Mouse (Mus musculus) erythroid progenitor cell, adult 5-6 weeks (primary cell): ENCODE results near the gene Poln. TPM values are rescaled to one million over a fixed set of nuclear protein-coding genes. Genes with fewer than 3 reads are reported as not detected.

Experiments used
- ATAC-seq: replicated peaks from 2 replicates; pipeline ENCODE4 v1.8.0; 2016; ENCODE audit warnings: moderate number of reproducible peaks, mild to moderate bottlenecking, moderate TSS enrichment, inconsistent platforms; ENCODE audit not compliant: poor library complexity, low FRiP score, severe bottlenecking
- total RNA-seq, 2 experiments: library from RNA; stranded (forward) in 1 of 2; stranded (reverse) in 1 of 2; fragments of 150-400 nt in 1 of 2; fragments of 186-747, 209-891 nt in 1 of 2; gene quantifications; 2 replicates each; pipeline versions ENCODE4 v1.2.3 to v1.2.4; 2015 to 2017; ENCODE audit warnings: low replicate concordance in 2 of 2

Poln gene
- total RNA-seq, 2 experiments from 2014 or later: 1.7 to 4.2 TPM

DNA sequence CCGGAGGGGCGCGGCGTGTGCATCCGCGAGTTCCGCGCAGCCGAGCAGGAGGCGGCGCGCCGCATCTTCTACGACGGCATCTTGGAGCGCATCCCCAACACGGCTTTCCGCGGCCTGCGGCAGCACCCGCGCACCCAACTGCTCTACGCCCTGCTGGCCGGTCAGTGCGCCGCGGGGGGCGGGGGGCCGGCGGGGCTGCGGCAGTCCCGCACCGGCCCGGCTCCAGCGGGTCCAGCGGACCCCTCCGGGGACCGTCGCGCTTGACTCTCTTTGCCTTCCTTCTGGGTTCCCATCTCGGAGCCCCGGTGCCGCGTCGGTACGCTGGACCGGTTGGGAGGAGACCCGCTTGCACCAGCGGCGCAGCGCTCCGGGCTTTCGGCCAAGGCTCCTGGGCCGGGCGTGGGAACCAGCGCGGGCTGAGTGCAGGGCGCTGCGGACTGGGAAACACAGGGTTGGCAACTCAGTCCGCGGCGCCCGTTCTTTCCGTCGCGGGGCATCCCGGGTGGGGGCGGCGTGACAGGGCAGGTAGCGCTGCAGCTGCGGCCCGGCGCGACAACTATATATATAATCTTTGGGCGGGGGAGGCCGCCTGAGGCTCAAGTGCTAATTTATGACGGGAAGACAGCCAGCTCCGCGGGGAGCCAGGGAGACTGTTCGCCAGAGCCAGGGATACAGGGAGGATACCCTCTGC lies 172.1 kb downstream of the Poln start:
- no peak for ATAC-seq

DNA sequence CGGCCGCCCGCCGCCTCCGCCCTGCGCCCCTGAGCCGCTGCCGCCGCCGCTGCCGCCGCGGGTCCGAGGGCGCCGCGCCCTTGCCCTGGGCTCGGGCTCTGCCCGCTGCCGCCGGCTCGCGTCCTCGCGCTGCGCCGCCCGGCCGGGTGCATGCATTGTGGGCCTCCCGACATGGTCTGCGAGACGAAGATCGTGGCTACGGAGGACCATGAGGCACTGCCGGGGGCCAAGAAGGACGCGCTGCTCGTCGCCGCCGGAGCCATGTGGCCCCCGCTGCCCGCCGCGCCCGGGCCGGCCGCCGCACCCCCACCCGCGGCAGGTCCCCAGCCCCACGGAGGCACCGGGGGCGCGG lies 172.6 kb downstream of the Poln start:
- ATAC-seq: no peak

DNA sequence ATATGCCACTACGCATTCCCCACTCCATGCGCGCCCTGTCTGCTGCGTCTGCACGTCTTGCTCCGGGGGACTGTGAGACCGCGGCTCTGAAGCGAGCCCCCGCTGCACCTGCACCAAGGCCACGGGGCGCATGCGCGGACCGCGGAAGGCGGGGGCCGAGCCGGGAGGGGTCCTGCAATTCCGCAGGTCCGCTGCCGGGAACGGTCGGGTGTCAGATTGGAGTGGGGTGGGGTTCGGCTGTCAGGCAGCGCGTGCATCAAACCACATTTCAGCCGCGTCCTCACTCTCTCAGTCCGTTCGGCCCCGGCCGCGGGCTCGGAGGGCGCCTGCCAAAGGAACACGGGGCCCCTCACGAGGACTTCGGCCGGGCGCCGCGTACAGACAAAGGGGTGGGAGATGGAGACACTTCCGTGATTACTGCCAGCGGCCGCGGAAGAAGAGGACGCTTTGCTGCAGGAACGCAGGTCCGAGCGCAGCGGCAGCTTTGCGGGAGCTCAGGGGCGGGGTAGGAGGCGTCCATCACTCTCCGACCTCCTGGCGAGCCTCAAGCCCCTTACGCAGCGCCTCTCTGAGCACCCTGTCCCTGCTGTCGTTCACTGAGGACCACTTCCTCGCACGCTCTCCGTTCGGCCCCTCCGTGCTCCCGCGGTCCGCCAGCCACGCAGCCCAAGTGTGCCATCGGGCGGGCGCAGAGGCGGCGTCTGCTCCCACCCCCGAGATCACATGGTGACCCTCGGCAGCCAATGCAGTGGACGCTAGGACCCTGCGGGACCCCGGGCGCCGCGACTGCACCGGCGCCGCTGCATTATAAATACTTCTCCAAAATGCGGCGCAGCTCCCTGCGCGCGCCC lies 173.2 kb downstream of the Poln start, which contains the start of gene Nat8l:
Gene Nat8l (plus strand): TSS at position 142 of the 851 bp plus-strand sequence.
- ATAC-seq: no peak

DNA sequence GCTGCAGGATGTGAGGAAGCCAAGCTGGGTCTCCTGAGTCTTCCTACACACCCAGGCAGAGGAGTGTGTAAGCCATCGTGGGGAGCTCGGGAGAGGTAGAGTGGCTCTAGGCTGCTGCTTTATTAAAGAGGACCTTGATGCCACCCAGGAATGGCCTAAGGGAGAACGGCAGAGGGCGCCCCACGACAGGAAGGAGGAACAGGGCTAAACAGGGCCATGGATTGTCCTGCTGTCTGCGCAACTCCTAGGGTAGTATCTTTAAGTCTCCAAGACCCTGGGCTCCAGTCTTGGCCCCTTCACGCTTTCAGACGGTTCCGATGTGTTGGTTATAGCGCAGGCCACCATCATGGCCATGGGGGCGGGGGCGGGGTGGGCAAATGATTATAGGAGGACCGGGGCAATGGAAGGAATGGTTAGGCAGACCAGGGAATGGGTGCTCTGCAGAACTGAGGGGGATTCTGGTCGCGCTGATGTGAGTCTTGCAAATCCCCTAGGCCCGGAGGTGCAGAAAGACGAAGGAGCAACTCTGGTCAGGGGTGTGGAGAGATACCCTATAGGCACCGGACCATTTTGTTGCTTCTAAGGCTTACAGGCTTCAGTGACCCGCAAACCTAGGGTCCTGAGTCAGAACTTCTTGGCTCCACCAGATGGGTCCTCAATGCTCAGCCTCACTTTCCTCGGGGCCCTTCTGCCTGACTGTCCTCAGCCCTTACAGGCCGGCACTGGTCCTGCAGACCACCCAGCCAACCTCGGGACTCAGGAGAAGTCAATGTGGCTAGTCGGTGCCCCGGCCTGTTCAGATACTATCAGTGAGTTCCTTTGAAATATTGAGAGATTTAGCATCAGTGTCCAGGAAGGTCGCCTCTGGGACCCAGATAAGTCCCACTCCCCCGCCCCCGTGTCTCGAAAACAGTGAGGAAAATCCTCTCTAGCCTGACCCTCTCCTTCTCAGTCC lies 174.3 kb downstream of the Poln start:
- no peak for ATAC-seq

DNA sequence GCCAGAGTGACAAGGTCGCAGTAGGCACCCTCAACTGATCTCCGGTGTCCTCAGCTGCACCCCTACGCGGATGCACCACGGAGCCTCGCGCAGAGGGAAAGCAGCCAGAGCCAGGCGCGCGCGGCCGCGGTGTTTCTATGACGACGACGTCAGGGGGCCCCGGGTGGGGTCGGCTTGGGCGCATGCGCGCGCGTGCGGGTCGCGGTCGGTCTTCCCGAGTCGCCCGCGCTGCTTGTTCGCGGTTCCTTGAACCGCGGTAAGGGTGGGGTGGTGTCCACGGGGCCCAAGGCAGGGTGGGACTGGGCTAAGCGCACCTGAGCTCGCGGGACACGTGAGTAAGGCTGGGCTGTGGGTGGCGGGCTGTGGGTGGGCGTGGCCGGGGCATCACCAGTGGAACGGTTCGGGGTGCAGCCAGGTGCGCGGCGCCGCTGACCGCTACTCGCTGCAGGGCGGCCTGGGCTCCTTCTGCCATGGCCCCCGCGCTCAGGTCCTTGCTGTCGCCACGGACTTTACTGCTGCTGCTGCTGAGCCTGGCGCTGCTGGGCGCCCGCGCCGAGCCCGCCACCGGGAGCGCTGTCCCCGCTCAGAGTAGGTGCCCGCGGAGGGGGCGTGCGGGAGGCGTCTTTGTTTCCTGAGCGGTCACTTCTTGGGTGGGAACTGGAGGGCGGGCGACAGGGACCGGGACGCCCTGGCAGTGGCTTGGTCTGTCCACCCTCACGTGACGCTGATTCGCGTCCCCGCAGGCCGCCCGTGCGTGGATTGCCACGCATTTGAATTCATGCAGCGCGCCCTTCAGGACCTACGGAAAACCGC lies 185.7 kb downstream of the Poln start, which contains the start of gene Gm1673:
Gene Gm1673 (plus strand): TSS at position 125 of the 813 bp plus-strand sequence.
- ATAC-seq: no peak

DNA sequence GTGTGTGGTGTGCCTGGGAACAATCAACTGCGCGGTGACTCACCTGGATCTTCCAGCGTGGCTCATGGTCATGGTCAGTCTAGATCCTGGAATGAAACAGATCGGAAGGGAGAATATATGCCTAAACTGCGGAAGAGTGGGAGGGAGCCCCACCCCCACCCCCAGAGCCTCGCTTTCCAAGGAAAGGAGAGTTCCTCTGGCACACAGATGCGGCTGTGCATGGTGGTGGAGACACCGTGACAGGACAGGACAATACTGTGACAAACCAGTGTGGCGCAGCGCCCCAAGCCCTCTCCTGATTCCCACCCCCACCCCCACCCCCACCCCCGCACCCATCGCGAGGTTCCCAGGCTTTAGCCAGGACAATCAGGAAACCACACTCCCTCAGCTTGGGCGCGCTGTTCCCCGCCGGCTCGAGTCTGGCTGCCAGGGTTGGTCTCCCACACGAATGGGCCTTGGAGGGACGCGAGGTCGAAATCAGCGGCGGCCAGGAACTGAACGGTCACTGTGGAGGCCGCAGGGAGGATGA lies 186.5 kb downstream of the Poln start:
- no peak for ATAC-seq

DNA sequence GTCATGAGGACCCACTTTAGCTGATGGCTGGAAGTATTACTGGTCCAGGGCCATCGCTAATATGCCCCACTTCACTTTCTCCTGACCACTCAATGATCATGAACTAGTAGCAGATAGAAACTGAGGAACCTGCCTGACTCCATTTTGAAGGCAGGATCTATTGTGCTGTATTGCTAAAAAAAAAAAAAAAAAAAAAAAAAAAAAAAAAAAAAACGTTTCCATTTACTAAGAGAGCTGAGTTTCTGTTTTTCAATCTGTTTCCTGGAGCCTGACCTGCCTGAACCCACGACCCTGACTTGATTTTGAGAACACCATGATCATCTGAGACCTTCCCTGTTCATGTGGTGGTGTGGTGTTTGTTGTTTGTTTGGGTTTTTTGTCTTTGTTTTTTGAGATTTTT lies 193.0 kb downstream of the Poln start:
- ATAC-seq: no peak

DNA sequence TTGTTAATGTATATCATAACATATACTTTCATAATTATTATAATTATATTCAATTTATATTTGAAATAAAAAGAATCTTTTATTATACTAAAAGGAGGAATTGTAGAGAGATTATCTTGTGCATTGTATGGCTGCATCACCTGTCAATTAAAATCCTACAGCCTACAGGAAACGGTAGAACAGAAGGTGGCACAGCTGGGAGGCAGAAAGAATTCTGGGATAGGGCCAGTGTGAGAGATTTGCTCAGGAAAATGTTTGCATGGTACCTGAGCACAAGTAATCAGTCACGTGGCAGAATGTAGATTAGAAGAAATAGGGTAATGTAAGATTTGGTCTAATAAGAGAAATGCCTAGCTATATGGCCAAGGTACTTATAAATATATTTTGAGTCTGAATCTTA lies 194.5 kb downstream of the Poln start:
- no peak for ATAC-seq

DNA sequence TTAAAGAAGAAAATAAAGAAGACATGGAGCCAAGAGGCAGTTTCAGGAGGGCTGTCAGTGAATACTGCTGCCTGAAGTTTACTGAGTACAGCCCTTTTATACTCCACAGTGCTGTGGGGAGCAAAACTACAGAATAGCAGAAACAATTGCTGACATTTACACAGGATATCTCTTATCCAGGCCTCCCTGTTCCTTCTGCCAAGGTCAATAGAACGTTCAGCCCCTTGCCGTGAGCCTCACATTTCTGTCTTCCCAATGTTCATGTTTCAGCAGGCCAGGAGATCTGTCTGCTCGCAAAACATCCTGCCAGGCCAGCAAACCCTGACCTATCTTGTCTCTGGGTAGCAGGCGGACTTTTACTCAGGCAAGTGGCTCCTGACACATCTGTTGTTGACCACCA lies 209.9 kb downstream of the Poln start:
- no peak for ATAC-seq

Other genes with a start within 250 kb of the Poln start
- 12.3 and 28.1 TPM in 2 replicates for gene Nelfa, start 233.0 kb downstream of the Poln start, total RNA-seq (2015; ENCODE audit: low replicate concordance)
- 12.5 and 25.8 TPM in 2 replicates for gene Nelfa, start 233.0 kb downstream of the Poln start, total RNA-seq (2017; ENCODE audit: low replicate concordance)
- gene Gm1673, start 186.0 kb downstream of the Poln start, total RNA-seq (2015; ENCODE audit: low replicate concordance): not detected in 2 replicates
- not detected in 2 replicates for gene Gm1673, start 186.0 kb downstream of the Poln start, total RNA-seq (2017; ENCODE audit: low replicate concordance)
- 0.72 TPM in 1 of 2 replicates, not detected in the other for gene Nat8l, start 173.5 kb downstream of the Poln start, total RNA-seq (2015; ENCODE audit: low replicate concordance)
- gene Nat8l, start 173.5 kb downstream of the Poln start, total RNA-seq (2017; ENCODE audit: low replicate concordance): 0.15 and 0.77 TPM in 2 replicates
- 61.6 and 90.5 TPM in 2 replicates for gene Haus3, start 79 bp upstream of the Poln start, total RNA-seq (2015; ENCODE audit: low replicate concordance)
- 99.5 and 120 TPM in 2 replicates for gene Haus3, start 79 bp upstream of the Poln start, total RNA-seq (2017; ENCODE audit: low replicate concordance)
- gene Mxd4, start 18.3 kb upstream of the Poln start, total RNA-seq (2015; ENCODE audit: low replicate concordance): 4.7 and 7.1 TPM in 2 replicates
- 3.6 and 13.6 TPM in 2 replicates for gene Mxd4, start 18.3 kb upstream of the Poln start, total RNA-seq (2017; ENCODE audit: low replicate concordance)
- not detected in 2 replicates for gene Zfyve28, start 119.0 kb upstream of the Poln start, total RNA-seq (2015; ENCODE audit: low replicate concordance)
- gene Zfyve28, start 119.0 kb upstream of the Poln start, total RNA-seq (2017; ENCODE audit: low replicate concordance): 0.30 TPM in 1 of 2 replicates, not detected in the other
- gene Cfap99, start 119.2 kb upstream of the Poln start, total RNA-seq (2015; ENCODE audit: low replicate concordance): not detected in 2 replicates
- not detected in 2 replicates for gene Cfap99, start 119.2 kb upstream of the Poln start, total RNA-seq (2017; ENCODE audit: low replicate concordance)
- gene Rnf4, start 166.8 kb upstream of the Poln start, total RNA-seq (2015; ENCODE audit: low replicate concordance): 105 and 141 TPM in 2 replicates
- gene Rnf4, start 166.8 kb upstream of the Poln start, total RNA-seq (2017; ENCODE audit: low replicate concordance): 134 and 143 TPM in 2 replicates
- gene Fam193a, start 200.5 kb upstream of the Poln start, total RNA-seq (2015; ENCODE audit: low replicate concordance): 59.1 and 67.1 TPM in 2 replicates
- gene Fam193a, start 200.5 kb upstream of the Poln start, total RNA-seq (2017; ENCODE audit: low replicate concordance): 48.8 and 89.6 TPM in 2 replicates